Mouse (Mus musculus) large intestine, adult 2 months (tissue): Measurements from ENCODE around the gene Laptm5. TPM values are rescaled to one million over a fixed set of nuclear protein-coding genes. Genes with fewer than 3 reads are reported as not detected.
A peak's percentile ranks its signal among the peaks of the same experiment; 100 is the strongest.

ENCODE experiments used
- DNase-seq: peaks from one replicate; pipeline ENCODE4 v3.0.0-alpha.2; 2012; ENCODE audit warnings: low read depth, low spot score
- WGBS: fragments of 180-500 bp; shearing (Covaris S2); methylation state at CpG from one replicate; pipeline ENCODE4 v1.1.7; 2018; 5-methylcytosine and 5-hydroxymethylcytosine counted together
- polyA plus RNA-seq: library from polyadenylated mRNA; depleted of rRNA; stranded (reverse); fragments of >200 nt; gene quantifications from 2 replicates; pipeline ENCODE4 v1.2.3, GENCODE M21; 2012; rRNA removed

The Laptm5 gene
- polyA plus RNA-seq: 116 and 123 TPM in 2 replicates

DNA sequence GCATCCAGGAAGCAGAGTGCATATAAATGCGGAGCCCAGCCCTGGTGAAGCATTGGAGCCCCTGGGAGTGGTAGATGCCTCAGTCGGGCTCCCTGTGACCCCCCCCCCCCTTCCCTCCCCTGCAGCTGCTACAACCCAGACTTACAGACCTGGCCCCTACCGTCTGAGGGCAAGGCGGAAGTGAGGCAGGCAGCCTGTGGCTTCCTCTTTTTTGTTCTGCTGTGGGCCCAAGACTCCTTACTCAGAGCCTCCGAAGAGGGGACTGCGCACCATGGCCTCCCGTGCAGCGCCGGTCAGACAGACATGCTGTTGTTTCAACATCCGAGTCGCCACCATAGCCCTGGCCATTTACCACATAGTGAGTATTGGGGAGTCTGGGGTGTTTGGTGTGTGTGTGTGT, at the start of gene Laptm5:
Laptm5 (plus strand) TSS at position 49 of the 400 bp plus-strand sequence.
- DNase-seq: no peak
- 54% methylated on average over 11 of the region's 11 CpGs for WGBS

DNA sequence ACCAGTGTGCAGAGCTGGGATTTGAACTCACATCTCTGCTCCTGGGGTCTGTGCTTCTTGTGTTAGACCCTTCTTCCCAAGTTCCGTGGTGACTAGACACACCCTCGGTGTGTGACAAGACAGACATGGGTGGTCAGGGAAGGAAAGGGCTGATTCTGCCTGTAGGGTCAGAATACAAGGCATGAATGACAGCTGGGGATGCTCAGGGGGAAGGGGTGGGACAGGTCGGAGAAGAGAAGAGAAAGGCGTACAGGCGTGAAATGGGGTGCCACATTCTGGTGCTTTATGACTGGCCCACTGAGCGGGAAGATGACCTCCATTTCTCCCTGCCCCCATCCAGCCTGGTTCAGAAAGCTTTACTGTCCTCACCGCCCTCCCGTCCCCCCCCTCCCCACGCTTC, 47.5 kb upstream of the Laptm5 start:
- WGBS: 36% methylated on average over 9 of the region's 9 CpGs
- no peak for DNase-seq

GRCm38 (mm10) chr4:130865901-130866371, 47.0 kb upstream of the Laptm5 start:
- DNase-seq: no peak
- WGBS: 36% methylated on average over 8 of the region's 8 CpGs

DNA sequence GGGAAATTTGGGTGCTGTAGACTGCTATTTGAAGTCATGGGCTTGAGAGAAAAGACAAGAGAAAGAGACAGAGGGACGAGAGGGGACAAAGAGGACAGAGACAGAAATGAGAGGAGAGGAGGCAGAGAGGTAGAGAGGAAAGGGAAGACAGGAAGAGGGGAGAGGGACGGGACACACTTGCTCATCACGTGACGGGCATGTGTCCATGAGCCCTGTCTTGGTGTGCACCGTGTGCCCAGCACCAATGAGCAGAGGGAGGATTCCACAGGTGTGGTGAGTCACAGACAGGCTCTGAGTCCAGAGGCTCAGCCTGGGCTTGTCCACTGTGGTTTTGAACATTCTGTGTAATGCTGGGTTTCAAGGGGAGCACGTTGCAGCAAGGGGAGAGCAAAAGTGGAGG, 45.0 kb upstream of the Laptm5 start:
- WGBS: 55% methylated on average over 6 of the region's 6 CpGs
- no peak for DNase-seq

GRCm38 (mm10) chr4:130868803-130869202, 44.1 kb upstream of the Laptm5 start:
- no peak for DNase-seq
- 39% methylated on average over 5 of the region's 5 CpGs for WGBS

DNA sequence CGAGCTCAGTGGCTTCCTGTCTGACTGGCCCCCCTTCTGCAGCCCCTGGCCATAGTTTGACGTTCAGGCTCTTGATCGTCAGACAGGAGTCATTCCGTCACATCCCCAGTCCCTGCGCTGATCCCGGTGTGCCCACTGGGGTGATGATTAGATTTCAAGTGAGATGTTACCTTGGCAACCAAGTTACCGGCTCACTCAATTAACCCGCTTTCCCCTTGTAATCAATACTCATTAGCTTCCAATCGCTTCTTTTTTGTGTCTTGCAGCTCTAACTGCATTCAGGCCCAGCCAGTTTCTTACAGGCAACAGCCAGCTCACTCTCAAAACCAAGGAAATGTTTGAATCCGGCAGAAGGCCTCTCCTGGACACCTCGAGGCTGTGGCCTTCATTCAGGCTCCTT, 40.5 kb upstream of the Laptm5 start:
- DNase-seq: no peak
- WGBS: 69% methylated on average over 11 of the region's 11 CpGs

DNA sequence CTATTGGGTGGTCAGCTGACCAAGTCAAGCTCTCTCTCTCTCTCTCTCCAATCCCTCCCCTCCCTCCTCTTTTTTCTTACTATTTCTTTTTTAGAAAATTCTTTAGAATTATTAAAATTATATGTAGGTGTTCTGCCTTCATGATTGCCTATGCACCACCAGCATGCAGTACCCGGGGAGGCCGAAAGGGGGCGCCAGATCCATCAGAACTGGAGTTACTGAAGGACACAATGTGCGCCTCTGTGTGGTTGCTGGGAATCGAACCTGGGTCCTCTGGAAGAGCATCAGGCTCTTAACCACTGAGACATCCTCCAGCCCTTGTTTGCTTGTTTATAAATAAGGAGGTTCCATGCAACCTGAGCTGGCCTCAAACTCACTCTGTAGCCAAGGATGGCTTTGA, 39.5 kb upstream of the Laptm5 start:
- 80% methylated on average over 5 of the region's 5 CpGs for WGBS
- no peak for DNase-seq

DNA sequence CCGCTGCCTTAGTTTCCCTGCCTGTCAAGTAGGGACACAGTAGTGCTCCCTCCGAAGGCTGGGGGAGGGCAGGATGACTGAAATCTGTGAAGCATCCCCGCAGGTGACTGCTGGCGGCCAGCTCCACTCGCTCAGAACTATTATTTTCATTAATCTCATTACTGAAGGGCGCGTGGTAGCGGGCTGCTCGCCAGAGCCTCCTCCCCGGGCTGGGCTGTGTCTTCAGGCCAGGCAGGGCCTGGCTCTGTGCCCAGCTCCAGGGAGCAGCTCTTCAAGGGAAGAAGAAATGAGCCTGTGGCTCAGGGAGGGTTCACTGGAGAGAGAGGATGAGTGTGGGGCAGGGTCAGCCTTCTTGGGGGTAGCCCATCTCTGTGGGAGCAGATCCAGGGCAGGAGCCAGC, 38.3 kb upstream of the Laptm5 start:
- WGBS: 21% methylated on average over 10 of the region's 10 CpGs
- DNase-seq: no peak

GRCm38 (mm10) chr4:130876016-130876726, 36.8 kb upstream of the Laptm5 start:
- no peak for DNase-seq
- WGBS: 37% methylated on average over 14 of the region's 14 CpGs

DNA sequence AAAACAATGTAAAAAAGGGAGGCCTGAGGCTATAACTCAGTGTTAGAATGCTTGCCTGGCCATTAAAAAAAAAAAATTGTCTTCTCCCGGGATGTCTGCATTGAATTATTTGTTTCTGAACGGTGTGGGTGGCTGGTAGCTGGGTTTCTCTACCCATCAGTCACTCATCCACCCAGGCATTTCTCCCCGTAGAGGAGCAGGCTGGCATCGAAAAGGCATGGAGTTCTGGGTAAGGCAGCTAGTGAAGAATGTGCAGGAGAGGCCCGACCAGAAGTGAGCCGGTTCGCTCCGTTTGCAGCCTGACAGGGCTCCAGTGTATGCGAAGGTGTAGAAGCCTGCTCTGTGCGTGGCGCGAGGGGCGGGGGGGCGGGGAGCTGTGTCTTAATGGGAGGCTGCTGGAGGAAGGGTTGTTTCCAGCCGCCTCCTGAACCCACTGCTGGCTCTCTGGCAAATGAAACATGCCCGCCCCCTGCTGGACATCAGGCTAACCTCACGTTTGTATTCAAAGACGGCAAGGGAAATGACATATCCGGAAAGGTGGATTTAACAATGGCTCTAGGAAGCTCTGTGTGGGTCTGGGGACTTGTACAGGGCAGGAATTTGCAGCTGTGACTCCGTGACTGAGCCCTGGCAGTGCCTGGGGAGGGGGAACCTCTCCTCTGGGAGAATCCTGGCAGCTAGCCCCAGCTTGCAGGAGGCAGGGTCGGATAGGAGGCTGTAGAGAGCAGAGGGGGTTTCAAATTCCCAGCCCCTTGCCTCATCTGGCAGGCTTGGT, 34.5 kb upstream of the Laptm5 start:
- WGBS: 9% methylated on average over 21 of the region's 21 CpGs
- peak; percentile 28 for DNase-seq

GRCm38 (mm10) chr4:130879048-130879384, 33.9 kb upstream of the Laptm5 start:
- WGBS: 72% methylated on average over 1 of the region's 1 CpGs
- DNase-seq: no peak

DNA sequence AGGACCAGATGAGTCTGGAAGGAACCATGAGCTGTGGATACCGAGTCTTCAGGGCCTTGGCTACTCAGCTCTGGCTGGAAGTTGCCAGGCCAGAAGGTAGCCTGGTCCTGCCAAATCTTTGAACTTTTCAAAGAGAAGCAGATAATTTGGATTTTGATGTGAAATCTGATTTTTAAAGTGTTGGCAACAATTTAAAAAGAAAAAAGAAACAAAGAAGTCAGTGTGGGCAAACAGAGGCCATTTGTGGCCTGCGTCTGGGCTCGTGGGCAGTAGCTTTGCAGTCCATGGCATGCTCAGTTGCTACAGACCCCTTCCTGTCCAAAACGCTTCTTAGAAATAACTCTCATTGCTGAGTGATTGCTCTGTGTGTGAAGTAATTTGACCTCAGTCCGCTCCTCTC, 31.6 kb upstream of the Laptm5 start:
- DNase-seq: no peak
- 72% methylated on average over 5 of the region's 5 CpGs for WGBS

DNA sequence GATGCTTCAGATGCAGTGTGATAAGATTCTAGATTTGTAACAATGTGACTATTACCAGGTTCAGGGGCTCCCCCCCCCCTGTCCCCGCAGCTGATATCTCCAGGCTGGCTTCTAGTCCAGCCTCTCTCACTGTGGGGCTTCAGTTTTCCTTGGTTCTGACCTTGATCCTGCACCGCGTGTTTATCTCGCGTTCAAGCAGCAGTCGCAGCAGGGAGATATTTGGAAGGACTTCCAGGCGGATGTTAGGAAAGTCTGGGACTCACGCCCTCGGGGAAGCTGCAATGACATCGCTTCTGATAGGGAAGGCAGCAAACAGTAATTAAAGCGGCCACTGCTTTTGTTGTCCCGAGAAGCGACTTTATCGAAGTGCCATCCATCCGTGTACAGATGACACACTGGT, 30.2 kb upstream of the Laptm5 start:
- no peak for DNase-seq

DNA sequence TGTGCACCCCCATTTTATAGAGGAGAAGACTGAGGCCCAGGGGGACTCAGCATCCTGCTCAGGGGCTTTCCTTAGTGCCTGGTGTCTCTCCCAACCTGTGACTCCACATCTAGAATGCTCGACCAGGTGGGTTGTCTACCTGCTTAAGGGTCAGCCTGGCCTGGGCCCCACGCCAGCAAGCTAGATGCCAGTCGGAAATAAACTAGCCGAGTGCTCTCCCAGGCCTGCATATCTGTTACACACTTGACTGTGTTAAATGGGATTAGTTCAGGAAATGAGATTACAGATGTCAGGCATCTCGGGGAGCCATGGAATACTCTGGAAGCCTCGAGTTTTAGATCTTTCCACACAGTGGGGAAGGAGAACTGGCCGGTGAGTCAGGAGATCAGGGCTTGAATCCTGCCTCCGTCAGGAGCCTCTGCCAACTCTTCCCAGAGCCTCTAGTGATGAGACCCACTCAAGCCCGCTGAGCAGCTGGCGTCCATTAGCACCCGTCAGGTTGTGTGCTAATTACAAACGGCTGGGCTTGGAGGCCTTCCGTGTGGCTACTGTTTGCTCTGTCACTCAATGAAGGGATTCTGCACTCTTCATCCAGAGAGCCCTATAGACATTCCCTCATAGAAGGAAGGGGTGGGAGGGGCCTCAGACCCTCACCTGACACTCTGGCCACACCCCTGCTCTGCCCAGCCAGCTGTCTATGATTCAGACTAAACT, 28.9 kb upstream of the Laptm5 start:
- DNase-seq: no peak
- WGBS: 48% methylated on average over 13 of the region's 13 CpGs

More for the DNA sequence above, 30.2 kb upstream of the Laptm5 start:
- WGBS: 59% methylated on average over 15 of the region's 15 CpGs

DNA sequence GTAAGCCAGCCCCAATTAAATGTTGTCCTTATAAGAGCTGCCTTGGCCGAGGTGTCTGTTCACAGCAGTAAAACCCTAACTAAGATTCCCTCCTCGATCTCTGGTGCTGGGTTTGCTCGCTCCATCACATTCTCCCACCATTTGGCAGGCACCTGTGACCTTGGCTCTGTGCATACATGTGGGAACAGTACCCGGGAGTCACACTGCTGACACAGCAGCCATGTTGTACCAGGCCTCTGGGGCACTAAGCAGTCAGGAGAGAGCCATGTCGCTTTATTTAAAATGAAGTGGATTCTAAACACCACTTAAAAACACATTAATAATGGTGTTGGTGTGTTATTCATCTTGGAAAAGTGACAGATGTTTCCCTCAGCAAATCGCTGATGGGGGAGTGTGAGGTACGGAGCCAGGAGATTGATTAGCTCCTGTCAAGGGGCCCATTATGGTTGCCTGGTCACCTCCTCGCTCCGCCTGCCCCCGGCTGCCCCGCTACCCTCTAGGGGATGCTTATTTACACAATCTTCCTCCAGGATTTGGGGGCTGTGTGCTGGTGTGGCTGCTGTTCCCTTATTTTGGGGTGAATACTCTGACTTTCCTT, 25.7 kb upstream of the Laptm5 start:
- WGBS: 63% methylated on average over 11 of the region's 11 CpGs
- no peak for DNase-seq

- 51% methylated on average over 11 of the region's 11 CpGs for WGBS
- no peak for DNase-seq
Measured at GRCm38 (mm10) chr4:130889777-130890510, 23.0 kb upstream of the Laptm5 start.

DNA sequence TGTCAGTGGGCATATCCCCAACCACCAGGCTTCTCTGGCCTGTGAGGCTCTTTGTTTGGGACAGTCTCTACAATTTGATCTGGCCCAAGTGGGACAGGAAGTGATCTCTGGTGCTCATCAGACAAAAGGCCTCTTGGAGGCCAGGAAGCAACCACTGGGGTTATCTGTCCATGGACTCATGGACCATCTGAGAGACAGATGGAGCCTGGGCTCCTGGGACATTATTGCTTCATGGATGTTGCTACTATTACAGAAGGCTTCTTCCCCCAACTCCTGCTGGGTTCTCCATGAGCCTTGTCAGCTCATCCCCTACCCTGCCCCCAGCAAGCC, 22.4 kb upstream of the Laptm5 start:
- DNase-seq: no peak

GRCm38 (mm10) chr4:130892001-130892587, 20.8 kb upstream of the Laptm5 start:
- peak; percentile 8 for DNase-seq
- WGBS: 32% methylated on average over 17 of the region's 17 CpGs

DNA sequence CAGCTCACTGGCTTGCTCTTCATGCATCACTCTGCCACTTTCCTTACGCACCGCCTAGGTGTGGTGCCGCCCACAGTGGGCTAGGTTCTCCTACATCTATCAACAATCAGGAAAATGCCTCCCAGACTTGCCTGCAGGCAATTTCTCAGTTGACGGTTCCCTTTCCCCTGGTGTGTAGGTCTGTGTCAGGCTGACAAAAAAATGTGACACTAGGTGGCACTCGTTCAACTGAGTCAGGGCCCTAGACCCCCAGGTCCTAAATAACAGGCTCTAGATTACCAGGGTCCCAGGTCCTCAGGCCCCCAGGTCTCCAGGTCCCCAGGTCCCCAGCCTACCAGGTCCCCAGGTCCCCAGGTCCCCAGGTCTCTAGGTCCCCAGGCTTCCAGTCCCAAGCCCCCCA, 19.2 kb upstream of the Laptm5 start:
- no peak for DNase-seq

More for the DNA sequence above, 19.2 kb upstream of the Laptm5 start:
- 64% methylated on average over 5 of the region's 5 CpGs for WGBS
